Mouse (Mus musculus): ENCODE measurements at regions not wholly inside any gene's neighbourhood (a gene's known extent, or its start where the extent isn't known, plus 50 kb on each side); places are given as distances from the start of the nearest gene placed in this dataset.

DNA sequence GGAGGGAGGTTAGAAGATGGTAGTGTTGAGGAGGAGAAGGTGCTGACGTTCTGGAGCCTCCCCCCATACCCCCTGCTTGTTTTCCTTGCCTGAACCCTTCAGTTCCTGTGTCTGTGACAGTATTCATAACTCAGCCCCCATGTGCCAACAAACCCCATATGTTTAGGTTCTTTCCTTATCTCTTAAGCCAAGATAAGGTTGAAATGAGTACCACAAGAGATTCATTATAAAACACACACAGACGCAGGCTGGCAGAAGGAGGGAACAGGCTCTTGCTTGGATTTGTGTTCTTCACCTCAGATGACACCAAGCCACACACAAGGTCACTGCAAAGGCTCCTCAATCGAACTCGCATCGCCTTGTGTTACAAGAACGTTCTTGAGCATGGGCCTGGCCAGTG is 162.9 kb upstream of the Arid2 start:
- DNase-seq, result no peak

DNA sequence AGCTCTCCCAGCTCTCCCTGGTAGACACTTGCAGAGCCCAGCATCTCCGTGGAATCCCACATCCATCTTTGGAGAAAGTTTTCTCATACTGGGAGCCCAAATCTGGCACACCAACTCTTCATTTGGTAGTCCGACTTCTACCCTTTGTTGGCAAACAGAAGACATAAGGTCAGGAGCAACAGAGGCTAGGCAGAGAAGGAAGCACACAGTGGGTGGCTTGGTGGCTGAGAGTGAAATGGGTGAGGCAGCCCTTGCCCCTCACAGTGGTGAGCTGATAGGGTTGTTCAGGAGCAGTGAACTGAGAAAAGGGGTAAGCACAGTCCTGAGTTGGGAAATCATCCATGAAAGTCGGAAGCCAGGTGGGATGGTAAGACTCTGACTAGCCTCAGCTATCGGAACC is 157.6 kb upstream of the Arid2 start:
- no peak for DNase-seq

DNA sequence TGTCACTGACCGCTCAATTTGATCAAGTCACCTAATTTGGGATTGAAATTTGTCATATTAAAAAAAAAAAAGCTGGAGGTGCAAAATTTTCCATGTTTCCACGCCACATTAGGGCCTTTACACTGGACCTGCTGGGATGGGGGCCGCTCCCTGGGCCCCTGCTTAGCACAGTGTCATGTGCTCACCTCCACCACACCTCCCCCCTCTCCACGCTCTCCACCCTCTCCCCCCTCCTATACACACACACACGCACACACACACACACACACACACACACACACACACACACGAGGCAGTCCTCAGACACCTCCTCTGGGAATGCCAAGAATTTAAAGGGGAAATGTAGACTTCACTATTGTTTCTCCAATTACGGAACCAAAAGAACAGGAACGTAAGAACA is 156.8 kb upstream of the Arid2 start:
- DNase-seq, result no peak

DNA sequence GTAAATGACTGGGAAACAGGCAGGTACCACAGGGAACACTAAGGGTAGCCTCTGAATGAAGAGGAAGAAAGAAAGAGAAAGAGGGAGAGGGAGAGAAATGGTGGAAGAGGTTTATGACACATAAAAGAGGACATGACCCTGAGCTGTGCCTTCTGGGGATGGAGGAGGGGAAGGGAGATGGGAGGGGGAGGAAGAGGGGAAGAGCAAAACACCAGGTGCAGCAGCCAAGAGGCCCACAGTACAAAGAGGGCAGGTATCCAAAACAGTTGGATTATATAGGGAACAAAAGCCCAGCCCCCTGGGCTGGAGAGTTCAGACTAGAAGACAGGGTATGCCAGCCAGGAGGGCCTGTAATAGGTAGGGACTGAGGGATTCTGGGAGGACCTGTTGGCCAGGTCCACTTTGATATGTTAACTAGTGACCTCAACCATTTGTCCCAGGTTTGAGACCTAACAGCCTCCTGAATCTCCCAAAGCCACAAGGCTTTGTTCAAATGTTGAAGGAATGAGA is 155.7 kb upstream of the Arid2 start:
- no peak for DNase-seq

DNA sequence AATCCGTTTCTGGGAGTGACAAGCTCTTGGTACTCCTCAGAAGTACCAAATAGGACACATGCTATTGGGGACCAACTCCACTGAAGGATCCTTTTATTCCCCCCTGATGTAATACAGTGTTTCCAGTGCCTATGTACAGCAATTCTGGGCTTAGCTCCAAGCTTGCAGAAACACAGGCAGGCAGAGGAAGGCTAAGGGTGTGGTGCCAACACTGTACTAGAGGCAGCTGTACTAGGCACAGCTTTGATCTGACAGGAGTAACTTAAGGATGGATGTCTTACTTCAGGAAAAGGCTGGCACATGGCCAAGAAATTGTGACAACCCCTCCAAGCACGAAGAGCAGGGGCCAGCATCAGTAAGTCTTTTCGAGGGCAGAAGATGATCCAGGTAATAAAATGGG is 154.7 kb upstream of the Arid2 start:
- DNase-seq, result peak; percentile 16

DNA sequence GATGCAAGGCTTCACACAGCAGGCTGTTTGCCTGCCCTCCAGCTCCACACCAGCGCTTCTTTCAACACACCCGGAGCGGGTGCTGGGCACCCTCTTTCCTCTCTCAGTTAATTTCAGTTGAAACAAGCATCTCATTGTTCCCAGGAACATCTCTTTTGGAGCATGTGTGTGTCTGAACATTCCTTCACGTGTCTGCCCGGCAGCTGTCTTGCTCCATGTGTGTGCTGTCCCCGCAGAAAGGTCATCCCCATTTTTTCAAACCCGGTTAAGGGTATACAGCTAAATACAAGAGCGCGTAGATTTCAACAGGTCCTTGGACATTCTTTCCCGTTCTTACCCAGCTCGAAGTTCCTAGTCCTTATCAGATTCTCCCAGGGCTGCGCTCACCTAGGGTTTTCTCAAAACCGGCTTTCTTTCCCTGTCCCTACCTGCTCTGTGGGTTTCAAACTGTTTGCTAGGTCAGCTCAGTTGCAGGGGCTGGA is 152.0 kb upstream of the Arid2 start:
- DNase-seq, result no peak

DNA sequence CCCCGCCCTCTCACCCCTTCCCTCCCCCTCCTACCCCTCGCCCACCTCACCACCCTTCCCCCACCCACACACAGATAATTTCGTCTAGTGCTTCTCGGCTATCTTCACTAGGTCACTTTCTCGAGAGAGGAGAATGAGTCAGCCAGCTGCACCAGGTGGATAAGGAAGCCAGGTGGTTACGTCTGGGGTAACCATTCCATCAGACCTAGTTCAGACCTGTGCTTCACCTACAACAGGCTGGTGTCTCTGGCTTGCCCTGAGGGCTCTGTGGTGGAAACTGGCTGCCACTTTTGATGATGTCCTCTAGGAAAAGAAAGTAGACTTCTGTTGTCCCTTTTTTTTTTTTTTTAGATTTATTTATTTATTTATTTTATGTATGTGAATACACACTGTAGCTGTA is 151.5 kb upstream of the Arid2 start:
- no peak for DNase-seq

DNA sequence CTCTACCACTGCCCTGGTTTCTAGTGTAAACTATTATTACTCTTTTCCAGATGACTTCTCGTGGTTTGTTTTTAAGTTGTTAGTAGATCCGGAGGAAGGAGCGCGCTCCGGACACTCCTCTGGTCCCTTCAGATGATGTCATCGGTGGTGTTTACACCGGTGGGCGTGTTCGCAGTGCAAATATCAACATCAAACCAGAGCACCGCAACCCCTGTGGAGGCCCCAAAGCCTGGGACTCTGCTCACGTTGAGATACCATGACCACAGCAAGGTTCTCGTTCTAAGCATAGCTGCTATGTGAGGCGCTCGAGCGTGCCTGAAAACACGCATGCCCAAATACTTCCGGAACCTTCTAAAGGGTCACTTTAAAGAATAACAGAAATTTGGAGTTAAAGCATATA is 149.8 kb upstream of the Arid2 start:
- DNase-seq, result no peak

DNA sequence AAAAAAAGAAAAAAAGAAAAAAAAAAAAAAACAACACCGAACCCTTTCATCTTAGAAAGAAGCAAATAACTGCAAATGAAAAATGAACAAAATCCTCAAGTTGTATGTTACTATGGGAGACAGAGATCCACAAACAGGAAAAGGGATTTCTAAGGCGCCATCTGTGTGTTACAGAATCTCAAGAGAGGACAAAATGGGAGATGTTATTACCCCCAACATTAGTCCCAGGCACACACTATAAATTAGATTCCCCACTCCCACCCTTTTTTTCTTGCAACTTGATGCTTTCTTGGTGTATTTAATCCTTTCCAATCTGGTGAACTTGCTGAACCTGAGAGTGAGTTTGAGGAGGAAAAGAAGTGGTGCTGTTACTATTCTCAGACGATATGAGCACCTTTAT is 149.4 kb upstream of the Arid2 start:
- no peak for DNase-seq

DNA sequence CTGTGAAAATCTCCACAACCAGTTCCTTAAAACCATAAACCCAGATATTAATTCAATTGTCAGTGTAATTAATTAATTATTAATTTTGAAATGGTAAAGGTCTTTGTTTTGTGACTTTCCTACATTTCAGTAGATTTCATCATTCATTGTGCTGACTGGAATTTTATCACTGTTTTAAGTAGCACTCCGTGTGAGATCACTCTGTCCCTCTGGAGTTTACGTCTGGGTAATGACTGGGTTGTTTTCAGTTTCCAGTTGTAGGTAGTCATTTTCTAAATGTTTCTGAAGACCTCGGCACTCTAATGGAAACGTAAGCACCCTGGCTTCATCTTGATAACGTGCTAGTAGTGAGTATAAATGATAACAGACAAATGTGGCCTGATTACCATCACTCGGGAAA is 133.8 kb upstream of the Arid2 start:
- no peak for DNase-seq

DNA sequence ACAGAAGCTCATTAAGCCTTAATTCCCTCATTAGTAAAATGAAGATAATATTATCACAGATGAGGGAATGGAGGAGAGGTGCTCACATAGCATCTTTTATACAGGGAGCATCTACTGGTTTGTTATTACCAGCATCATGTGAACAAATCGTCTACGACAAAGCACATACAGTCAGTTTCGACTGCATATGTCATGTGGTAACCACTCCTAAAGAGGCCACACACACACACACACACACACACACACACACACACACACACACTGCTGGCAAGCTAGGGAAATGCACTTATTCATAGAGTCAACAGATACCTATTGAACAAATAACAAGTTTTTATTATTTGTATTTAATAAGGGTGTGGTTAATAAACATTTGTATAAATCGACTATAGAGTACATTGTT is 129.0 kb upstream of the Arid2 start:
- no peak for DNase-seq

DNA sequence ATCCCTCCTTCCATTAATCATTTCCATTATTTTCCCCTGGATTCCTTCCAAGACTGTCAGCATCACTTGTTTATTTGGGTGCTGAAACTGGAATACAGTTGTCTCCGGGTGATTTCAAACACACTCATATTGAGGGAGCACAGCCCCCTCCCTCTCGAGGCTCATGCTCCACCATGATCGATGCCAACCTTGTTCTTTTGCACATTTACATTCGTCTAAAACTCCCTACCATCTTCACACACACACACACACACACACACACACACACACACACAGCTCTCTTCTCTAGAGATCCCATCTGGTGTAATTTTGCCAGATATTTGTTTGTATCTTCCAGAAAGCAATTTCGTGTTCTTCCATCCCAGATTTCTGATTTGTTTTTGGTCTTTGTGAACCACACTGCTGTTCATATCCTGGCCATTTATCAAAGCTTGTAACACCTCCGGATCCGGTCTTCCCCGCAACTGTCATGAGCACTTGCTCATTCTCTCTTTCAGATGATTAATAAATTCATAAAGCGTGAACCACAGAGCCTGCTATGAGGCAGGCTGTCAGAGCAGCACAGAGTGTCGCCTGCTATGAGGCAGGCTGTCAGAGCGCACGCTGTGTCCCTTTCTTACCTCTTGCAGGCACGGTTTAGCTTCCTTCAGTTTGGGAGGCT is 122.4 kb upstream of the Arid2 start:
- no peak for DNase-seq

DNA sequence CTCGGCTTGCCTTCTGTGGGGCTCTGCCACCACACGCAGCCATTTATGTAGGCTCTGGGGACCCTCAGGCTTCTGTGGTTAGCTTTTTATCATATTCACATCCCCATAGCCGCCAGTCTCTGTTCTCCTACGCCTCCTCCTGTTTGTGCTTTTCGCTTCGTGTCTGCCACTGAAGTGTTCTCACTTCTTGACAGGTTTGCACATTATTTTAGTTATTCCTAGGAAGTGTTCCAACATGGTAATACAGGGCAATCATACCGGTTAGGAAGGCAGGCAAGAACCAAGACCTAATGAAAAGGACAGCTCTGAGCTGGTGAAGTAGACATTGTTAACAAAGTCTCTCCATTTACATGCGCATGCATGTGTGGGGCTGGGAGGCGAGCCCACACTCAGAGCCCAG is 120.1 kb upstream of the Arid2 start:
- DNase-seq, result no peak

DNA sequence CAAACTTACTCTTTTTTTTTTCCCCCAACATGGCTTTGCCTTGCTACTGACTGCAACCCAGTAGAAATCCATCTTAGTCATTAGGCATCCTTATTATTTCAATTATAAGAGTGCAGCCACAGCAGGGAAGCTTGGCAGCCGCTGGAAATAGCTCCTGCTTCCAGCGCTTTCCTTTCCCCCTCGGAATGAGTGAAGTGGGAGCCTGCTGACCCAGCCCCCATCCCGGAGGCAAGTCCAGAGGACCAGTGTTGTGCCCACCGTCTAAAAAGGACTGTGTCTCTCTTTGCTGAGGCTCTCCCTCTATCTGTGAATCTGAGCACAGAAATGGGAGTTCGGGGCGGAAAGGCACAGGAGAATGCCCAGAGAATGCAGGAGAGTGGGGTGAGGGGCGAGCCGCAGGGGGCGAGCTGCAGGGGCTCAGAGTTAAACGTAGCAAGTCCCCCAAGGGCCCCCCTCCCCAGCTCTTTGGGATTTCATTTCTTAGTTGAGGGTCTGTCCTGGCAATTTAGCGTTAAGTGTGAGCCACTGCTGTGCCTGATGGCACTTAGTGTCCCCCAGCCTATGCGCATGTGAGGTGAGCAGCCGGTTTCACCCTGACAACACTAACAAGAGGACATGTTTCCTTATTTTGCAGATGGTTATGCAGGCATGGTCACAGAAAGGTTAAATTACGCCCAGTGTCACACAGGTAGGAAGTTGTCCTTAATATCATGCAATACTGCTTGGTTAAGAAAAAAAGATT is 117.4 kb upstream of the Arid2 start:
- DNase-seq, result no peak

DNA sequence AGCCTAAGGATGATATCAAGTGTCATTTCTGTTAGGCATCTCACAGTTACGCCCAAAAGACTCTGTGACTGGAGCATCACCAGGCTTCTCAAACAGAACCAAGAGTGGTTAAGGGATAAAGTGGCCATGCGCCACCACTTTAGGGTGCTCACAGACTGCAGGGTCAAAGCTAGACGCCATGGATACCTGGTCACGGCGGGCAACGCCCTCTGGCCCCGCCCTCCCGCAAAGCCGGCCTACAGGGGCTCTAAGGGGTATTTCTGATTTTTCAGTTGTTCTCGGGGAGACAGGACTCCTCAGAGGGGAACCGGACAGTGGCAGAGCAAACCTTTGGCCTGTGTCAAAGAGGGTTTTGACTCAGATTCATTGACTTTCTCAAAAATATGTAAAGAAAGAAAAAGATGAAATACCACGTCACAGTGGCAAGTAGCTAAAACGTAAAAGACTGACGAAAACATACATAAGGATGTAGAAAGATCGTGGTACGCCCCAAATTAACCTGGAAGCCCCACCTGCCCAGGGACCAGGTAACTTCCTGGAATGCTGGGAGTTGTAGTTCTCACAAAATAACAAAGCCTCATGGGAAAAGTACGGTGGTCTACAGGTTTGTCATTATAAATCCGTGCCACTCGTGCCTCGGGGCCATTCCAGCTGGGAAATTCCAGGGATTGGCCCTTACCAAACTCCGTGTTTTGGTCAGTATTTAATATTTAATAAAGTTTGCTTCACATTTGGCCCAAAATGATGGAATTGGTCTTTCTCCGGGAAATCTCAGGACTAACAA is 116.1 kb upstream of the Arid2 start:
- DNase-seq, result peak; percentile 18

DNA sequence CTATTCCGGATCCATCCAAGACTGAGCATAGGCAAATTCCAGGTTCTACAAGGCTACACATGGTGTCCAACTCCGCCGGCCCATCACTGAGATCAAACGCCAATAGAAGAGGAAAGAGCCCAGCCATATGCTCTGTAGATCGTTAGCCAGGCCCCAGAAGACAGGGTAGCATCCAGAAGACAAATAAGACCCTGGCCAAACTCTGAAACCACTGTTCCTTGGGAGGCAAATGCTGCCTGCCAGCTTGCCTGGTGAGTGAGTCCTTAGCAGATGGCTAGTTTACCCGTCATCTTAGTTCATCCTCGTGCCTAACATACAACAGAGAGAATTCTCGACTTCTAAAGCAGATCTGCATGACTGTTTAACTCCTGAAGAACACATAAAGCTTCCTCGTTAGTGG is 109.4 kb upstream of the Arid2 start:
- DNase-seq, result no peak

DNA sequence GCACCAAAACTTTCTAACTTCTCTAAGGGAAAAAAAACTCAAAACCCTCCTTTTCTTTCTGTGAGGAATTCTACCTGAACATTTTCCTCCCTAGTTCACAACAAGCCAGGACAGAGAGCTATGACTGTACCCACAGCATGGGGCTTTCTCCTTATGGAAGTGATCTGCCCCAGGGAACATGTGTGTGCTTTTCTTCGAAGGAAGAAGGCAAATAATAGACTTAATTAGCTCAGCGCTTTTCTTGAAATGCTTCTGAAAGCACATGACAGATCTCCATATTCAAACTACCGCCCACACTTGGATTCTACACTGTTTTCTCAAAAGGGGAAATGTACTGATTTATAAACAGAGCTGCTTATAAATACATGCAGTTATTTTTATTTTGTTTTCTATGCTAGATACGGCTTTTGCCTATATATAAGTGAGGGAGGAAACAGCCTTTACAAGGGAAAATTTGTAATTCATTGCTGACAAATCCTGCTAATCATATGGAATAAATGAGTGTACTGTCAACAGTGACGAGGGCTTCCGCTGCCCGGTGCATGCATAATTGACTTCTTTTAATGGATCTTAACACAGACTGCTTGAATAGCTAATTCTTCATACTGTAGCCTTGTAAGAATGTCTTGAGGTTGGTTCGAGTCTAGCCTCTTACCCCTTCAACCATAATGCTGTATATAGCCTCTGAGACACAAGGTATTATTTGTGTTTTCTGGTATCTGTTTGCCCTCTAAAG is 108.8 kb upstream of the Arid2 start:
- DNase-seq, result no peak

DNA sequence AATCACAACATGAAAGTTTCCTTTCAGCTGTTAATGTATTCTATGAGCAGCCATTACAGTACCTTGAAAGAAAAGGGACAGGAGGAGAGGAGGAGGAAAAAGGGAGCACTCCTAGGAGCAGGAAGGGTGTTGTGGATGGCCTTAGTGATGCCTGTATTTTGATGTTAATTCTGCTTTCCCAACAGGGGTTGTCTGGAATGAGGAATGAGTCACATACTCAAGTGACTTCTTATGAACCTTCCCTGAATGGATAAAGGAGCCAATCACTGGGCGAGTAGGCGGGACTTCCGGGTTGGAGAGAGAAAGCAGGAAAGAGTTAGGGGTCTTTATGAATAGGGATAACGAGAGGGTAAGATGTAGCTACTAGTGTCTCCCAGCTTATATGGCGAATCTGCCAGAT is 107.8 kb upstream of the Arid2 start:
- no peak for DNase-seq

DNA sequence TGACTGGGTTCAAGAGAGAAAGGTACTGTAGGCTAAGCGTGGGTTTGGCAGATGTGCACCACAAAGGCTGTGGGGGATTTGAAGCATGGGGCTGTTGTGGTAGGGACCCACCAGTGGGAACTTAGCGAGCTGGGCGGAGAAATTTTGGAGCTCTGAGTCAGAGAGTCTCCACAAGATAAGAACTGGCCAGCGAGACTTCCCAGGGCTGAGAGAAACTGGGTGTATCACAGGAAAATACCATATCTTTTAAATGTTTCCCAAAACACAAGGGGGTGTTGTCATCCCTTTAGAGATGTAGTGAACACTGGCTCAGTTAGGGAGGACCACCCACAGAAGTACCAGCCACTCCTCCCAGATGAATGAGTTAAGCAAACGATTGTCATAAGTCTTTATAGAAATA is 107.3 kb upstream of the Arid2 start:
- no peak for DNase-seq

DNA sequence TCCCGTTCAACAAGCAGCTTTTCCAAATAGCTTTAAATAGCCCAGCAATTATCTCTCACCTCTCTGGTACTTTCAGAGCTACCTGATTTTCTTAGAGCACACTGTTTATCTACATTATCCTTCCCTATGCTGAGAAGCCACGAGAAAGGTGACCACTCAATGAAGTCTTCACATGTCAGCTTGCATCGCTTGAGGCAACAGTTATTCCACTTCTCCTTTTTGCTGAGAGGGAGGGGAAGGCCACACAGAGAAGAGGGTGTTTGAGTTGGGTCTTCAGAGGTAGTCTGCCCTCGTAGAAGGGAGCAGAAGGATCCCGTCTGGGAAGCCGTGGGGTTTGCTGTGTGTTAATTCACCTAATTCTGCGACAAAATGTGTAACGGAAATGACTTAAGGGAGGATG is 106.3 kb upstream of the Arid2 start:
- no peak for DNase-seq

DNA sequence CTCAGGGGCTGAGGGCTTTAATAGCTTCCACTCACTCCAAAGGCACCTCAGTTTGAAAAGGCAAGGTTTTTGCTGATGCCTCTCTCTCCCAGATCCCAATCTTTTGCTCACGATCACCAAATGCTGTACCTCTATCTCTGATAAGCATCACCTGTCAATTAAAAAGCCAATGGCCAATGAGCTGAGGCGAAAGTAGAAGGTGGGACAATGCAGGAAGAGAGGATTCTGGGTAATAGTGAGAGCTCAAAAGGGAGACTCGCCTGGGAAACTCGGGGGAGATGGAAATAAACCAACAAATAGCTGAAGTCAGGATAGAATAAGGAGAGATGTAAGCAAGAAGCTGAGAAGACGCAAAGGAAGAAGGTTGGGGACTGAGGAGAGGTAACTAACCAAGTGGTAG is 105.0 kb upstream of the Arid2 start:
- no peak for DNase-seq

DNA sequence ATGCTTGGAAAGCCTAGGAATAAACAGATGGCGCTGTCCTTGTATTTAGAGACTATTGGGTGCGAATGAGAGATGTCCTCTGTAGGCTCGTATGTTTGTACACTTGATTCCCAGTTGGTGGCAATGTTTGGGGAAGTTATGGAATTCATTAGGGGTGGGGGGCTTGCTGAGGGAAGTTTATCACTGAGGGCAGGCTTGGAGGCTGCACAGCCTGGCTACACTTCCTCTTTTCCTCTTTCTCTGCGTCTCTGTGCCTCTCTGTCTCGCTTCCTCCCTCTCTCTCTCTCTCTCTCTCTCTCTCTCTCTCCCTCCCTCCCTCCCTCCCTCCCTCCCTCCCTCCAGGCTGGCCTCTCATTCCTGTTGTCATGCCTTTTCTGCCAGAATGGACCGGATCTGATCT is 104.2 kb upstream of the Arid2 start:
- no peak for DNase-seq

DNA sequence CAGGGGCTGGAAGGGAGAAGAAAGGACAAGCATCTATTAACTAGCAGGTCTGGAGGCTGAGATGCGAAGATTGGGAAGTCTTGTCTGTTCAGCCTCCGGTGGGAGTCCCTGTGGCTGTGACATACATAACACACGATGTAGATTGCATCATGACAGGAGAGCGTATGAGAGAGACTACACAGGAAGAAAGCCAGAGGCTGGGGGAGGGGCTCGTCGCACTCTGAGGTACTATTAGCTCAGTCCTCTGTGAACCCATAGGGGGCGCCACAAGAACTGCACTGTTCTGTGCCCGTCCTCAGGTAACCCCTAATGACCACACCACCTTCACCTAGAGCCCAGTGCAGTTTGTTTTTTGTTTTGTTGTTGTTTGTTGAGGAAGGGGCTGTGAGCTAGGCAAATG is 102.7 kb upstream of the Arid2 start:
- DNase-seq, result no peak

Measured in right cerebral cortex, postnatal 4 days (tissue).